Mouse (Mus musculus) hindbrain, embryonic 13.5 days (tissue): ENCODE results near the gene Elovl4. TPM values are rescaled to one million over a fixed set of nuclear protein-coding genes. Genes with fewer than 3 reads are reported as not detected.

Experiments
- ATAC-seq: fragments of 200-750 bp; cut with Nextera tagmentation; 2 replicates; pipeline ENCODE4 v1.8.0; 2017; ENCODE audit warnings: moderate TSS enrichment; ENCODE audit not compliant: low FRiP score
- H3K27ac ChIP-seq: fragments of 300-500 bp; sonication (generic); 2 replicates; pipeline ENCODE4 v1.5.1; 2015; ENCODE audit warnings: inconsistent platforms, mild to moderate bottlenecking, moderate library complexity
- H3K27me3 ChIP-seq: fragments of 300-500 bp; sonication (generic); 2 replicates; pipeline ENCODE4 v1.6.1; 2015; ENCODE audit warnings: mild to moderate bottlenecking, inconsistent platforms
- H3K36me3 ChIP-seq: fragments of 300-500 bp; sonication (generic); 2 replicates; pipeline ENCODE4 v1.6.1; 2015; ENCODE audit warnings: mild to moderate bottlenecking, inconsistent platforms
- H3K4me1 ChIP-seq: fragments of 300-500 bp; sonication (generic); replicated peaks from 2 replicates; pipeline ENCODE4 v1.6.1; 2015; ENCODE audit warnings: inconsistent platforms
- H3K4me2 ChIP-seq: fragments of 300-500 bp; sonication (generic); 2 replicates; pipeline ENCODE4 v1.6.1; 2015; ENCODE audit warnings: inconsistent platforms, mild to moderate bottlenecking, moderate library complexity
- H3K4me3 ChIP-seq: fragments of 300-500 bp; sonication (generic); 2 replicates; pipeline ENCODE4 v1.5.1; 2015; ENCODE audit warnings: mild to moderate bottlenecking, inconsistent platforms
- H3K9ac ChIP-seq: fragments of 300-500 bp; sonication (generic); 2 replicates; pipeline ENCODE4 v1.6.1; 2015; ENCODE audit warnings: mild to moderate bottlenecking, inconsistent platforms
- H3K9me3 ChIP-seq: fragments of 300-500 bp; sonication (generic); 2 replicates; pipeline ENCODE4 v1.6.1; 2016; ENCODE audit warnings: inconsistent platforms
- WGBS: fragments of 180-500 bp; shearing (Covaris S2); methylation state at CpG from one replicate; pipeline ENCODE4 v1.1.7; 2015; 5-methylcytosine and 5-hydroxymethylcytosine counted together
- polyA plus RNA-seq: library from polyadenylated mRNA; unstranded; fragments of >200 nt; fragmentation: Nextera tagmentation; extraction: Ambion mirVana; gene quantifications from 2 replicates; pipeline ENCODE4 v1.2.1, GENCODE M21; 2015

The Elovl4 gene
- polyA plus RNA-seq, result 82.7 and 82.8 TPM in 2 replicates

DNA sequence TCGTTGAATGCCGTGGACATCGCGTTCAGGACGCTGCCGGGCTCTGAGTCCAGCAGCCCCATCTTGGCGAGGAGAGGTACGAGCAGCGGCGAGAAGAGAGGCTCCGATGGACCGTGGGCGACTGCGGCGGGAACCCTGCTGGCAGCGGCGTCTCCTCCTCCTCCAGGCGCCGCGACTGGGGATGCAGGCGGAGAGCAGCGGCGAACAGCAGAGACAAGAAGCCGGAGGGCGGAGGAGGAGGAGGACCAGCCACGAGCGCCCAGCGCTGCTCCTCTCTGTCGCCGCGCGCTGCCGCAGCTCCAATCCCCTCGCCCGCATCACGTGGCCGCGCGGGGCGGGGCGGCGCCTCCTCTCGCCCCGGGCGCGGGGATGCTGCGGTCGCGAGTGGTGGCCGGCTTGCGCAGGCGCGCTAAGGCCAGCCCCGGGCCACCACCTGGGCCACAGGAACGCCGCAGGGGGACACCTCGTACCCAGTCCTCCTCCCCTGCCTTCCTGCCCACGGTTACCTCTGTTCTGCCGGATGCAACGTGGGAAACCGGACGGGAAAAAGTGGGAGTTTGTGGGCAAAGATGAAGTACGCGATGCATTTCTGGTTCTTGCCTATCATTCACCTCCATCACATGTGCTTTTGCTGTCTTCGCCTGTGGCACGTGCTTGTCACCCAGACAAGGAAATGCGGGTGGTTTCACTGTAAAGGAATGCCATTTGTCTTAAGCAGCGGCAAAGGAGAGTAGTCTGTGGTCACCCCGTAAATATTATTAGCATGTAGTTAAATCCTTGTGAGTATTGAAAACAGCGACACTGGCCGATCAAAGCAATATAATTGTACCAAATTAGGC lies at the start of gene Elovl4:
Elovl4 (minus strand) TSS at position 301 of the 839 bp plus-strand sequence.
- peak; percentile 93 for ATAC-seq
- H3K27ac ChIP-seq, result peak within 1 kb of the TSS; percentile 95
- no peaks in the 10 kb centered on the region for H3K36me3 ChIP-seq
- H3K27me3 ChIP-seq, result no peaks in the 10 kb centered on the region
- 2% methylated on average over 57 of the region's 71 CpGs for WGBS
- peak within 1 kb of the TSS; percentile 65 for H3K4me2 ChIP-seq
- H3K9me3 ChIP-seq, result no peaks in the 10 kb centered on the region
- peak within 1 kb of the TSS; percentile 73 for H3K4me3 ChIP-seq
- H3K9ac ChIP-seq, result peak within 1 kb of the TSS; percentile 91
- H3K4me1 ChIP-seq, result peaks cover 33% of the 10 kb centered on the region

DNA sequence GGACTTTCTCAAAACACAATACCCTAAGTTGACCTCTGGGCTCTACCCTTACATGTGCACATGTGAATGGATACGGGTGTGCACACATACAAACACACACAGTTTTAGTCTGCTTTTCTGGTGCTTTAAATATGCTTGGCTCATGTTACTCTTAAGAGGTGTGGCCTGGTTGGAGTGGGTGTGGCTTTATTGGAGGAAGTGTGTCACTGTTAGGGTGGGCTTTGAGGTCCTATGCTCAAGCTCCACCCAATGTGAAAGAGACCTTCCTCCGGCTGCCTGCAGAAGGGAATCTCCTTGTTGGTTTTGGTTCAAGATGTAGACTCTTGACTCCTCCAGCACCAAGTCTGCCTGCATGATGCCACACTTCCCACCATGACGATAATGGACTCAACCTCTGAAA lies 46.4 kb upstream of the Elovl4 start:
- no peak overlapping the region for H3K4me3 ChIP-seq
- ATAC-seq, result no peak
- no peaks in the 10 kb centered on the region for H3K9me3 ChIP-seq
- no peaks in the 10 kb centered on the region for H3K4me1 ChIP-seq
- no peak overlapping the region for H3K9ac ChIP-seq
- peaks cover 5% of the 10 kb centered on the region; the same call in 1 of the 2 replicates for H3K36me3 ChIP-seq
- no peak overlapping the region for H3K27ac ChIP-seq
- 98% methylated on average over 3 of the region's 3 CpGs for WGBS
- no peaks in the 10 kb centered on the region for H3K27me3 ChIP-seq
- H3K4me2 ChIP-seq, result no peak overlapping the region

DNA sequence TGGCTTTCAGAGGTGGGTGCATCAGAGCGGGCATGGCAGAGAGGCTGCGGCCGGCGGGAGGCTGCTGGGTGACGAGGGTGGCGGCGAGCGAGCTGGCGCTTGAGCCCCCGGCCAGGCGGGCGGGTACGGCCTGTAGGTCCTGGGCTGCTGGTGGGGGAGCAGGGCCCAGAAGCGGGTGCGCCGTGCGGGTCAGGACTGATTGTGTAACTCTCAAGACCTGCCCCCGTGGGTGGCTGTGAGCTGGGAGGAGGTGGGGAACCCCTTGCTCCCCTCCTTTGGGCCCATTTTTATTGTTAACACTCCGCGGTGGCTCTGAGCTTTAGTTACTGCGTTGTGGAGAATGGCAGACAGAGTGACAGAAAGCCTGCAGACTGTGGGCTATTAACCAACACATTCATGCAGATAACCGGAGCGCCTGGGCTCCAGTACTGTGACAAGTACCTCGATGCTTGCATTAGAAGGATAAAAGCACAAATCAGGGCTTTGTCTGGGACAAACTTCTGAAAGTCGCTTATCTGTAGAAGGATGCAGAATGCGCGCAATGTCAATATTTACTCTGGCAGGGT lies 28.8 kb upstream of the Elovl4 start:
- no peak overlapping the region for H3K27ac ChIP-seq
- H3K4me3 ChIP-seq, result peak overlapping the region; percentile 70
- peak; percentile 81 for ATAC-seq
- 2% methylated on average over 25 of the region's 27 CpGs for WGBS
- H3K27me3 ChIP-seq, result no peaks in the 10 kb centered on the region
- no peaks in the 10 kb centered on the region for H3K9me3 ChIP-seq
- peaks cover 9% of the 10 kb centered on the region for H3K4me1 ChIP-seq
- peak overlapping the region; percentile 86 for H3K9ac ChIP-seq
- peak overlapping the region; percentile 89 for H3K4me2 ChIP-seq
- H3K36me3 ChIP-seq, result no peaks in the 10 kb centered on the region

DNA sequence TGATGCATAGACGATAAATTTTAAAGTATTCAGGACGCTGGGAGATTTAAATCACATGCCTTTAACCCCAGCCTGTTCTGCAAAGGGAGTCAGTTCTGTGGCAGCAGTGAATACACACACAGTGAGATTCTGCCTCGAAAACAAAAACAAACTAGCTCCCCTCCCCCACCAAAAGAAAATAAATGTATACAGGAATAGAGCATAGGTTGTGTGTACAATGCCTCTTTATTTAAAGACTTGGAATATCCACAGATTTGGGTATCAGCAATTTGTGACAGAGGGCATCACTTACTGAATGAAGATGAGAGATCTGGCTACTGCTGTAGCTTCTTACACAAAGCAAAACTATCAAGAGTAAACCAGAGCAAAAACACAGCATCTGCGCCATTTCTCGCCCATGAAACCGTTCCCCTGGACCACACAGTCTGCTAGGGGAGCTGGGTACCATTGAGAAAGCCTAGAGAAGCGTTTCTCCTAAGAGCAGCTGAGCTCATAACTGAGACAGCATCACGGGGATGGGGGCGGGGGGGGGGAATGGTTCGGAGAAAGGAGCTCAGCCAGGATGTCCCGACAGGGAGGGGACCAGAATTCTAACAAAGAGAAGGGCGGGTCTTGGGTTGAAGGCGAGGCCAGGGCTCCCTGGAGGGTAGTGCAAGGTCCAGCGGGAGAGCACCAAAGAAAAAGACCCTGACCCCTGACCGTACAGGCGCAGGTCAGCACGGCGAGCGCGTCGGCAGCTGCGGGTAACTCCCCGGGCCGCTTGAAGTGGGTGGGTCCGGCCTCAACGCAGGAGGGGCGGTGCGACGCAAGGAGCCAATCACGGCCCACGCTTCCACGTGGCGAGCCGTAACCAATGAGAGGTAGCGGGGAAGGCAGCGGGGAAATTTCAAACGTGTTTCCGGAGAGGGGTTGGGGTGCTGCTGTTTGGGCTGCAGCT lies 28.0 kb upstream of the Elovl4 start, which contains the start of gene Ttk:
Ttk (plus strand) TSS at position 879 of the 937 bp plus-strand sequence.
- H3K4me1 ChIP-seq, result peaks cover 9% of the 10 kb centered on the region
- under 1% methylated on average over 38 of the region's 38 CpGs for WGBS
- peak within 1 kb of the TSS; percentile 70 for H3K4me3 ChIP-seq
- peak within 1 kb of the TSS; percentile 89 for H3K4me2 ChIP-seq
- no peaks in the 10 kb centered on the region for H3K36me3 ChIP-seq
- H3K9ac ChIP-seq, result peak within 1 kb of the TSS; percentile 86
- H3K9me3 ChIP-seq, result no peaks in the 10 kb centered on the region
- peak within 1 kb of the TSS; percentile 98 for H3K27ac ChIP-seq
- peak; percentile 99 for ATAC-seq
- no peaks in the 10 kb centered on the region for H3K27me3 ChIP-seq

DNA sequence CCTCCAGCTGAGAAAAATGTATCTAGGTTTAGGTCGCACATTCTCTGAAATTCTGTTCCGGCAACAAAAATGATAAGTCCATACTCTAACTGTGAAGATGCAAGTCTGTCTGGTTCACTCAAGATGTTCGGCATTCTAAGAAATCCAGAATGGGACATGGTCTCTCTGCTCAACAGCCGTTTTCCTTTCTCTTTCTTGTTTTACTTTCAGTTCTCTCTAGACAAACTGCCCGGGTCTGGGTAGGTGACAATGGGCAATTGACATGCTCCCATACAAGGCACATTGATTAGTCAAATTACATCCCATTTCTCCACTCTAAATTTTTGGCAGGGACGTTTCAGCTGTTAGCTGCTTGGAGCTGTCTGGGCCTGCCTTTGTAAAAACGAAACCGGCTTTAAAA lies 25.1 kb upstream of the Elovl4 start:
- no peak overlapping the region for H3K27ac ChIP-seq
- H3K9me3 ChIP-seq, result no peaks in the 10 kb centered on the region
- no peak overlapping the region for H3K4me3 ChIP-seq
- H3K36me3 ChIP-seq, result no peaks in the 10 kb centered on the region
- H3K27me3 ChIP-seq, result no peaks in the 10 kb centered on the region
- H3K9ac ChIP-seq, result no peak overlapping the region
- peaks cover 9% of the 10 kb centered on the region for H3K4me1 ChIP-seq
- ATAC-seq, result no peak
- no peak overlapping the region for H3K4me2 ChIP-seq
- 80% methylated on average over 8 of the region's 8 CpGs for whole genome bisulfite sequencing

DNA sequence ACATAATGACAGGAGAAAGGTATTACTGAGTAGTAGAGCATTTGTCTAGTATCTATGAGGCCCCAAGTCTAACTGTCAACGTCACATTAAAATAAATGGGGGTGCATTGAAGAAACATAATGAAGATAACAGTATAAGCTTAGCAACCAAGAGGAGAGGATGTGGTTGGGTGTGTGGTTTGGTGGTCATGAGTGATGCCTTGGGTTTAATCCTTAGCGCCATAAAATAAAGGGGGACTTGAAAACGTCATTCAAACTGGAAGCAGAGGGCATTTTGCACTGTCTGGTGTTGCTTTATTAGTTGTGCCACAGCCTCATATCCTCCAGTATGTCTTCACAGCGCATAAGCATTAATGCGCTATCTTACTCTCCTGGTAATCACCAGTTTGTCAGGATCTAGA lies 23.8 kb upstream of the Elovl4 start:
- Histone ChIP-seq H3K27ac (no peak overlapping the region), H3K4me2 (no peak overlapping the region), H3K9ac (no peak overlapping the region), H3K36me3 (no peaks in the 10 kb centered on the region), H3K9me3 (no peaks in the 10 kb centered on the region), H3K4me1 (peaks cover 3% of the 10 kb centered on the region), H3K27me3 (no peaks in the 10 kb centered on the region), H3K4me3 (no peak overlapping the region)
- ATAC-seq, result no peak
- 86% methylated on average over 5 of the region's 5 CpGs for WGBS

DNA sequence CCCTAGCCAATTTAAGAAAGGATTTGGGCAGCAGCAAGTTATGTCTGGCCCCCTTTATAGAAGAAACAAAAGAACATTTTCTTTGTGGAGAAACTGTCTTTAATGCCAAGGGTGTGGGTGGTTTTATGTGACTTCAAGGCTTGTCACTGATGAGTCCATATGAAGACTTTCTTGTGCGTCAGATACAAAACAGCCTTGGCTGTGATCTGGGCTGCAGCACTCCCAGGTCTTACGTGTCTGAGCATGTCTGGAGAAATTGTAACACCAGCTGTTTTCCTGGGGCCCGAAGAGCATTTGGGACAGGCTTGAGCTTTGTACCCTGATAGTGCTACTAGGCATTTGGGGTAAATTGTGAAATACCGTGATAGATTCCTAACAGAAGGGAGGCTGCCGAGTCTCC lies 16.8 kb upstream of the Elovl4 start:
- 83% methylated on average over 5 of the region's 5 CpGs for WGBS
- no peak overlapping the region for H3K4me3 ChIP-seq
- no peaks in the 10 kb centered on the region for H3K36me3 ChIP-seq
- no peaks in the 10 kb centered on the region for H3K4me1 ChIP-seq
- ATAC-seq, result no peak
- no peak overlapping the region for H3K4me2 ChIP-seq
- no peak overlapping the region for H3K9ac ChIP-seq
- H3K27me3 ChIP-seq, result no peaks in the 10 kb centered on the region
- H3K27ac ChIP-seq, result no peak overlapping the region
- H3K9me3 ChIP-seq, result no peaks in the 10 kb centered on the region

DNA sequence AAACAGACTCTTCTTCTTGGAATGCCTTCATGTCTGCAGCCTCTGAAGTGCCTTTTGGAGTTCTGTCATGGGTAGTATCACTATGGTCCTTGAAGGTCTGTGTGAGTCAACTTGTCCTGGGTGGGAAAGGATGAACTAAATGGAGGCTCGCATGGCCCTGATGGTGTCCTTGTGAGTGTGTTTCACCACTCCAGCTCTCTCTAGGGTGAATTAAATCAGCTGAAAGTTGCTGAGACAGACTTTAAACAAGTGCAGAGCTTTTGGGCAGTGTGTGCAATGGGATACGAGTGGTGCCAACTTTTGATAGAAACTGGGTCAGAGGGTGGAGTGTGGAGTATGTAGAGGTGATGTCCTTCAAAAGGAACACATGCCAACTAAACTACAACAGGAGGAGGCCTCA lies 14.9 kb upstream of the Elovl4 start:
- WGBS, result 95% methylated on average over 2 of the region's 2 CpGs
- H3K36me3 ChIP-seq, result no peaks in the 10 kb centered on the region

DNA sequence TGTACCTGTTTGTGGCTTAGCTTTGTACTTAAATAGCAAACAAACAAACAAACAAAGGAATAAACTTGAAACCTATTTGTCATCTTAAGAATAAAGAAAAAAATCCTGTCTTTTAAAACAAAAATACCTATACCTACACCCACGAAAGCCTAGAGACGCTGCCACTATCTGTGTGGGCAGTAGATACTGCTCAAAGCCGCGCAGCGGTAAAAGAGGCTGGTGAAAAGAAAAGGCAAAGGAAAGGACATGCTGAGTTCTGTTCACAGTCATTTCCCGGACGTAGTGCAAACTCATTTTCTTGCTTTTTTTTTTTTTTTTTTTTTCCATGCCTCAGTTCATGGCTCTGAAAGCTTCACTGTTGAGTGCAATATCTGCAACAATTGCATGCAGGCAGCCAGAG lies 13.1 kb upstream of the Elovl4 start:
- Histone ChIP-seq H3K4me1 (no peaks in the 10 kb centered on the region), H3K27ac (no peak overlapping the region), H3K4me2 (no peak overlapping the region), H3K9me3 (no peaks in the 10 kb centered on the region), H3K9ac (no peak overlapping the region), H3K36me3 (no peaks in the 10 kb centered on the region), H3K27me3 (no peaks in the 10 kb centered on the region), H3K4me3 (no peak overlapping the region)
- no peak for ATAC-seq
- WGBS, result 67% methylated on average over 7 of the region's 7 CpGs

More for the DNA sequence above, 14.9 kb upstream of the Elovl4 start:
- H3K4me2 ChIP-seq, result no peak overlapping the region
- no peak overlapping the region for H3K4me3 ChIP-seq
- no peaks in the 10 kb centered on the region for H3K9me3 ChIP-seq
- no peaks in the 10 kb centered on the region for H3K27me3 ChIP-seq
- H3K27ac ChIP-seq, result no peak overlapping the region
- H3K4me1 ChIP-seq, result no peaks in the 10 kb centered on the region
- H3K9ac ChIP-seq, result no peak overlapping the region
- ATAC-seq, result no peak

DNA sequence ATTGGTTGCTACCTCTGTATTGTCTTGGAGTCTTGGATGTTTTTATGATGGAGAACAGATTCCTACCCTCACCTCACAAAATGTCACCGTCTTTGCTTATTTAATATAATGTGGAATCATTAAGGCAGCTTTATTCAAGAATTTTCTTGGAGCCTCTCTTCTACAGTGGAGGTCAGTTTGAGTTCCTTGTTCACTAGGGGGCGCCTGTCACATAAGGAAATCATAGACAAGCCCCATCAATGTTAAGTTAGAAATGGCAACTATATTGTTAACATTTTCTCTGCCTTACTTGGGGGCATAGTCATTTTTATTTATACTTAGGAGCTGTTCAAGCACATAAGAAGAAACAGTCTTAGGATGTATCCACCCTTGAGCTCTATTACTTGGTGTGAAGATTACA lies 1.5 kb upstream of the Elovl4 start:
- Histone ChIP-seq H3K36me3 (no peaks in the 10 kb centered on the region), H3K9me3 (no peaks in the 10 kb centered on the region), H3K4me3 (no peak overlapping the region), H3K4me2 (no peak overlapping the region), H3K27ac (no peak overlapping the region), H3K4me1 (peaks cover 28% of the 10 kb centered on the region), H3K27me3 (no peaks in the 10 kb centered on the region), H3K9ac (no peak overlapping the region)
- 10% methylated on average over 2 of the region's 2 CpGs for WGBS
- ATAC-seq, result no peak

DNA sequence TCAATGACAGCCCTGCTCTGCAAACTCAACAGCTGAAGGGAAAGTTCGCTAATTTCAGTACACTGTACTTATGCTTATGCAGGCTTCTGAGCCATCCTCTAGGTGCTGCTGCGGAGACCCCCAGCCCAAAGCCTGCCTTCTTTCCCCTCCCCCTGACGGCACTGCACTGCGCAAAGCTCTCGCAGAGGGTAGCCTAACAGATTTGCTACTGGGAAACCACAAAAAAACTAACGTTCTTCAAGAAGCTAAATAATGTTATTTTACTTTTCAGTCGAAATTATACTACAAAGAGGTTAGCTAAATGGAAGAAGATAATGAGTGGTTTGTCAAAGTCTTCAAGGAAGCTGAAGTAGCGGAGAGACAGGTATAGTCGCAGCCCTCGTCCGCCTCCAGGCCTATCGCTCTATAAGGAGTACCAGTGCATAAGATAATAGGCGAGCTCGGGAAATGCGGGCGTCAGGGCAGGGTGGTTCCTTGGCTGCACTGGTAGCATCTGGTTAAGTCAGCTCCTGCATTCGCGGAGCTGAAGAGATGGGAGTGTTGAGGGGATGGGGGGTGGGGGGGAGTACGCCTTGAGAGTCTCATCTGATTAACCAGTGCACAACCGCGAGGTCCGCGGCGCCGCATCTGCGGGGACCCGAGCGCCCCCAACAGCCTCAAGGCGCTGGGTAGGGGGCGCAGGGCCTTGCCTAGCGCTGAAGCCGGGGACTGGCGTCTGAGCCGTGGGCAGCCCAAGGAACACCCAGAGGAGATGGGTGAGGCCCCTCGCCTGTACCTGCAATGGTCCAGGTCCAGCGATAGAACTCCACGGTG lies 707 bp downstream of the Elovl4 start:
- under 1% methylated on average over 37 of the region's 37 CpGs for whole genome bisulfite sequencing
- peak overlapping the region; percentile 65 for H3K4me2 ChIP-seq
- peak overlapping the region; percentile 91 for H3K9ac ChIP-seq
- H3K27ac ChIP-seq, result peak overlapping the region; percentile 95
- H3K4me1 ChIP-seq, result peaks cover 33% of the 10 kb centered on the region
- H3K27me3 ChIP-seq, result no peaks in the 10 kb centered on the region
- H3K36me3 ChIP-seq, result no peaks in the 10 kb centered on the region
- H3K4me3 ChIP-seq, result peak overlapping the region; percentile 73
- no peaks in the 10 kb centered on the region for H3K9me3 ChIP-seq
- ATAC-seq, result peak; percentile 88
